1 mouse cellular context compared by ENCODE assay signal in genomic region chr8:119606224-119606623, GRCm38 (mm10).
A peak's percentile ranks its signal among the peaks of the same experiment; 100 is the strongest.
TF ChIP-seq lines count a peak whose summit lies in the region.

No protein-coding gene starts in this region.

TF ChIP-seq in CH12.LX, 34 proteins besides CTCF, POLR2A, EP300 and RAD21:
- TF ChIP-seq MYC (IDR thresholded peaks at IDR 0.05; ENCODE audit: low read depth, low read length): peak; percentile 78
- TF ChIP-seq MEF2A (IDR thresholded peaks at IDR 0.05; ENCODE audit: borderline replicate concordance, low read depth, low read length): no peak
- TF ChIP-seq ZNF384 (IDR thresholded peaks at IDR 0.05; ENCODE audit: low read depth, low read length): peak; percentile 84
TF ChIP-seq in CH12.LX: peak in this region for 2.
